Mouse (Mus musculus) kidney, postnatal 0 days (tissue): ENCODE measurements around the gene Lsm7. TPM values are rescaled to one million over a fixed set of nuclear protein-coding genes. Genes with fewer than 3 reads are reported as not detected.

ENCODE experiments used
- ATAC-seq: fragments of 200-750 bp; cut with Nextera tagmentation; replicated peaks from 2 replicates; pipeline ENCODE4 v1.8.0; 2017; ENCODE audit warnings: low read depth, moderate number of reproducible peaks, moderate TSS enrichment, moderate library complexity; ENCODE audit not compliant: low FRiP score
- DNase-seq: peaks from one replicate; pipeline ENCODE4 v3.0.0-alpha.2; 2016; ENCODE audit warnings: low spot score
- H3K27ac ChIP-seq: fragments of 300-500 bp; sonication (generic); 2 replicates; pipeline ENCODE4 v1.5.1; 2014; ENCODE audit warnings: mild to moderate bottlenecking
- H3K27me3 ChIP-seq: fragments of 300-500 bp; sonication (generic); 2 replicates; pipeline ENCODE4 v1.6.1; 2014; ENCODE audit warnings: low read length, mixed read lengths; ENCODE audit not compliant: insufficient read depth
- H3K36me3 ChIP-seq: fragments of 300-500 bp; sonication (generic); 2 replicates; pipeline ENCODE4 v1.6.1; 2014; ENCODE audit warnings: low read length, mixed read lengths; ENCODE audit not compliant: insufficient read depth
- H3K4me1 ChIP-seq: fragments of 300-500 bp; sonication (generic); replicated peaks from 2 replicates; pipeline ENCODE4 v1.6.1; 2014; ENCODE audit warnings: antibody characterized with exemption, low read length, mixed read lengths; ENCODE audit not compliant: insufficient read depth
- H3K4me2 ChIP-seq: fragments of 300-500 bp; sonication (generic); 2 replicates; pipeline ENCODE4 v1.6.1; 2014; ENCODE audit warnings: mild to moderate bottlenecking, low read length, moderate library complexity, mixed read lengths
- H3K4me3 ChIP-seq: fragments of 300-500 bp; sonication (generic); replicated peaks from 2 replicates; pipeline ENCODE4 v1.5.1; 2014; ENCODE audit warnings: low read depth, low read length
- H3K9ac ChIP-seq: fragments of 300-500 bp; sonication (generic); 2 replicates; pipeline ENCODE4 v1.6.1; 2014; ENCODE audit warnings: low read depth, low read length
- H3K9me3 ChIP-seq: fragments of 300-500 bp; sonication (generic); replicated peaks from 2 replicates; pipeline ENCODE4 v1.6.1; 2016; ENCODE audit warnings: low read length, inconsistent platforms, mixed read lengths
- CTCF ChIP-seq: IDR thresholded peaks from 2 replicates; pipeline ENCODE4 v1.5.1; 2016; ENCODE audit warnings: antibody characterized with exemption, low read depth, mild to moderate bottlenecking, moderate library complexity
- WGBS: fragments of 180-500 bp; shearing (Covaris S2); extraction: QIAGEN DNeasy Blood & Tissue Kit; methylation state at CpG from one replicate; pipeline ENCODE4 v1.1.7; 2014; 5-methylcytosine and 5-hydroxymethylcytosine counted together
- polyA plus RNA-seq: library from polyadenylated mRNA; unstranded; fragments of >200 nt; fragmentation: Nextera tagmentation; extraction: Ambion mirVana; gene quantifications from 2 replicates; pipeline ENCODE4 v1.2.1, GENCODE M21; 2015

Gene Lsm7
- polyA plus RNA-seq, 1 experiment from 2014 or later: 270 TPM

DNA sequence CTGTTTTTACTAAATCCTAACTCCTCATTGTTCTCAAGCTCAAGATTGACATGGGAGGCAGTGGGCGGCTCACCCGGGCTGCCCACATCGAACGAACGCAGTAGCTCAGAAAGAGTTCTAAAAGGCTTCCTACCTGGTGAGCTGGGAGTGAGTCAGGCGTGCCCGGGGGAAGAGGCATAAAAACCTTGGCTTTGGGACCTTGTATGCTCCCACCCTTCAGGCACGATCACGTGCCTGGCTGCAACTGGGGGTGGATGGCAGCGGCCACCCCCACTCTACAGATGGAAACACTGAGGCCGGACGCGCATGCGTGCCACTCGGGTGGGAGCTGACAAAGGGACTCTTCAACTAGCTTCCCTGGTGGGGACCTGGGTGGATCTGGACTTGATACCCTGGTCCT lies 12.7 kb downstream of the Lsm7 start:
- no peak for ATAC-seq
- no peak for DNase-seq
- no peak overlapping the region for H3K4me3 ChIP-seq
- H3K9me3 ChIP-seq: no peaks in the 10 kb centered on the region
- no peak overlapping the region for H3K27ac ChIP-seq
- H3K4me1 ChIP-seq: no peaks in the 10 kb centered on the region
- peaks cover 20% of the 10 kb centered on the region for H3K27me3 ChIP-seq
- no peak overlapping the region for H3K4me2 ChIP-seq
- H3K9ac ChIP-seq: no peak overlapping the region
- TF ChIP-seq CTCF: no peak
- H3K36me3 ChIP-seq: no peaks in the 10 kb centered on the region
- 80% methylated on average over 15 of the region's 15 CpGs for WGBS

- no peak overlapping the region for H3K9ac ChIP-seq
- DNase-seq (no peak), ATAC-seq (no peak)
- no peak overlapping the region for H3K27ac ChIP-seq
- peaks cover 21% of the 10 kb centered on the region for H3K27me3 ChIP-seq
- no peak overlapping the region for H3K4me2 ChIP-seq
- H3K4me3 ChIP-seq: no peak overlapping the region
- H3K9me3 ChIP-seq: no peaks in the 10 kb centered on the region
- 89% methylated on average over 2 of the region's 2 CpGs for WGBS
- no peak for TF ChIP-seq CTCF
- H3K4me1 ChIP-seq: no peaks in the 10 kb centered on the region
- H3K36me3 ChIP-seq: no peaks in the 10 kb centered on the region
Observed at GRCm38 (mm10) chr10:80841685-80842084, 13.3 kb downstream of the Lsm7 start.

- ATAC-seq: no peak
- no peak overlapping the region for H3K9ac ChIP-seq
- no peaks in the 10 kb centered on the region for H3K4me1 ChIP-seq
- TF ChIP-seq CTCF: no peak
- H3K9me3 ChIP-seq: no peaks in the 10 kb centered on the region
- WGBS: 57% methylated on average over 6 of the region's 6 CpGs
- no peak overlapping the region for H3K4me2 ChIP-seq
- no peaks in the 10 kb centered on the region for H3K36me3 ChIP-seq
- no peak overlapping the region for H3K27ac ChIP-seq
- no peak for DNase-seq
- H3K4me3 ChIP-seq: no peak overlapping the region
- H3K27me3 ChIP-seq: peaks cover 29% of the 10 kb centered on the region
Observed at GRCm38 (mm10) chr10:80839848-80840247, 15.2 kb downstream of the Lsm7 start.

DNA sequence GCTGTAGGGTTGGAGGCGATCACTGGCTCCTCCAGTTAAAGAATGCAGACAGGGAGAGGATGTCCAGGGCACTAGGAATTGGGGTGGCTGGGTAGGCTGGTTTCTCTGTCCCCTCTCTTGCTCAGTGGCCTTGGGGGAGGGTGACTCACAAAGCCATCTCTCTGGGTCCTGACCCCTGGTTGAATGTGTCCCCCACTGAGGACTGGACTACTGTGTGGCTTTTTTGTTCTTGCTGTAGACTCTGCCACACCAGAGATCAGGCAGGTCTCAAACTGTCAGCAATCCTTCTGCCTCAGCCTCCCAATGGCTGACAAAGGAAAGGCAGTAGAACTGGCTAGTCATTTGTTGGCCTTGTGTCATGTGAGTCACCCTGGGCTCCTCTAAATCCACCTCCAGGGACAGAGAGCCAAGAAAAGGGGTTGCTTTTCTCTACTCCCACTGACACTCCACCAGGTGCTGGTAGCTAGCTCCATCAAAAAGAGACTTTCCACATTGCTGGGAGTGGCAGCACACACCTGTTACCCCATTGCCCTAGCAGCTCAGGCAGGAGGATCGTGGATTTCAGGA lies 16.6 kb downstream of the Lsm7 start:
- no peak for DNase-seq
- 66% methylated on average over 2 of the region's 2 CpGs for WGBS
- no peaks in the 10 kb centered on the region for H3K9me3 ChIP-seq
- no peak overlapping the region for H3K4me3 ChIP-seq
- peaks cover 18% of the 10 kb centered on the region for H3K27me3 ChIP-seq
- TF ChIP-seq CTCF: no peak
- H3K4me1 ChIP-seq: no peaks in the 10 kb centered on the region
- no peaks in the 10 kb centered on the region for H3K36me3 ChIP-seq
- no peak overlapping the region for H3K9ac ChIP-seq
- H3K27ac ChIP-seq: no peak overlapping the region
- ATAC-seq: no peak
- H3K4me2 ChIP-seq: no peak overlapping the region

GRCm38 (mm10) chr10:80837827-80838226 lies 17.2 kb downstream of the Lsm7 start:
- H3K4me1 ChIP-seq: no peaks in the 10 kb centered on the region
- H3K9ac ChIP-seq: no peak overlapping the region
- no peak for TF ChIP-seq CTCF
- ATAC-seq: no peak
- WGBS: 32% methylated on average over 2 of the region's 2 CpGs
- no peaks in the 10 kb centered on the region for H3K9me3 ChIP-seq
- no peak overlapping the region for H3K4me2 ChIP-seq
- H3K36me3 ChIP-seq: no peaks in the 10 kb centered on the region
- no peak overlapping the region for H3K4me3 ChIP-seq
- no peak for DNase-seq
- peaks cover 13% of the 10 kb centered on the region; the same call in 1 of the 2 replicates for H3K27me3 ChIP-seq
- H3K27ac ChIP-seq: no peak overlapping the region

DNA sequence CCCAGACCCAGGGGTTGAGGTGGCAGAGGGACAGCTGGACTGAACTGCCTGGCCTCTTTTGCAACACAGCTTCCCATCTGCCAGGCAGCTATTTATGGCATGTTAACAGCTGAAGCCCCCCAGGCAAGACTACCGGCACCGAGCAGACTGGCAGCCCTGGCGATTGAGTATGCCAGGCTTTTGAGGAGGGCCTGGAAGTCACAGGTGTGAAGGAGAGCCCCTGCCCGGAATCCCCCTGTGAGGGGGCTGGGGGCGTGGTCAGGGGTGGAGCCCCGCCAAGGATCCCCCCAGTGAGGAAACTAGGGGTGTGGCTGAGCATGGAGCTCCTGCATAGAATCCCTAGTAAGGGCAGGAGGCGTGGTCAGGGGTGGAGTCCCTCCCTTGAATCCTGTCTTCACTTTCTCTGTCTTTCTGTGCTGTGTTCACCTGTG lies 18.0 kb downstream of the Lsm7 start:
- no peak for DNase-seq
- WGBS: 49% methylated on average over 7 of the region's 7 CpGs
- no peak overlapping the region for H3K4me3 ChIP-seq
- no peaks in the 10 kb centered on the region for H3K4me1 ChIP-seq
- no peak overlapping the region for H3K27ac ChIP-seq
- H3K4me2 ChIP-seq: no peak overlapping the region
- no peak overlapping the region for H3K9ac ChIP-seq
- peaks cover 13% of the 10 kb centered on the region; the same call in 1 of the 2 replicates for H3K27me3 ChIP-seq
- ATAC-seq: no peak
- H3K36me3 ChIP-seq: no peaks in the 10 kb centered on the region
- no peaks in the 10 kb centered on the region for H3K9me3 ChIP-seq
- no peak for TF ChIP-seq CTCF

- Histone ChIP-seq H3K4me1 (0 out of 2 replicates have a peak, but pooled peaks cover under 1% of the 10 kb centered on the region), H3K36me3 (no peaks in the 10 kb centered on the region), H3K4me2 (no peak overlapping the region), H3K9me3 (no peaks in the 10 kb centered on the region), H3K4me3 (no peak overlapping the region), H3K27ac (no peak overlapping the region), H3K27me3 (peaks cover 13% of the 10 kb centered on the region; the same call in 1 of the 2 replicates), H3K9ac (no peak overlapping the region)
- ATAC-seq (no peak), DNase-seq (no peak)
- TF ChIP-seq CTCF: no peak
- 59% methylated on average over 30 of the region's 30 CpGs for WGBS
Observed at GRCm38 (mm10) chr10:80835617-80836016, 19.4 kb downstream of the Lsm7 start.
